Mouse (Mus musculus) cerebellum, adult 18-20 months (tissue): ENCODE measurements around the gene Gstm3.
"Not testable (repeated sequence)": the region's sequence is repeated elsewhere in the genome, so short reads cannot be mapped to it uniquely, and the experiment has no call there.

ENCODE experiments used
- DNase-seq, 2 experiments: peaks; one replicate each; pipeline ENCODE4 v3.0.0; 2021

The Gstm3 gene

GRCm38 (mm10) chr3:107968724-107969395 lies at the start of gene Gstm3:
Gstm3 (minus strand) TSS chr3:107969283.
- DNase-seq = no peak

- DNase-seq = no peak
Measured at GRCm38 (mm10) chr3:108018190-108018820, 49.2 kb upstream of the Gstm3 start.

- peak; percentile 88 to 91 for DNase-seq
Measured at GRCm38 (mm10) chr3:108017473-108018189, 48.5 kb upstream of the Gstm3 start, which contains the start of gene Gstm1. Gstm1 (minus strand) TSS chr3:108017973.

- DNase-seq = not testable (repeated sequence)
Measured at GRCm38 (mm10) chr3:108016468-108016867, 47.4 kb upstream of the Gstm3 start.

GRCm38 (mm10) chr3:108014974-108015346 lies 45.9 kb upstream of the Gstm3 start:
- no peak for DNase-seq

- no peak for DNase-seq
Measured at GRCm38 (mm10) chr3:108014098-108014973, 45.3 kb upstream of the Gstm3 start.

- peak in 1 of 2 experiments; percentile 10 for DNase-seq
Measured at GRCm38 (mm10) chr3:108013331-108013871, 44.3 kb upstream of the Gstm3 start.

- DNase-seq = no peak
Measured at GRCm38 (mm10) chr3:108011558-108011957, 42.5 kb upstream of the Gstm3 start.

- DNase-seq = no peak
Measured at GRCm38 (mm10) chr3:108010286-108010685, 41.2 kb upstream of the Gstm3 start.

- no peak for DNase-seq
Measured at GRCm38 (mm10) chr3:108002021-108002420, 32.9 kb upstream of the Gstm3 start.

GRCm38 (mm10) chr3:107999491-107999890 lies 30.4 kb upstream of the Gstm3 start:
- no peak for DNase-seq

GRCm38 (mm10) chr3:107998591-107998990 lies 29.5 kb upstream of the Gstm3 start:
- DNase-seq = no peak

- DNase-seq = no peak
Measured at GRCm38 (mm10) chr3:107996576-107996975, 27.5 kb upstream of the Gstm3 start.

- DNase-seq = not testable (repeated sequence)
Measured at GRCm38 (mm10) chr3:107995974-107996373, 26.9 kb upstream of the Gstm3 start.

- DNase-seq = no peak
Measured at GRCm38 (mm10) chr3:107986041-107986562, 17.0 kb upstream of the Gstm3 start, which contains the start of gene Gstm2. Gstm2 (minus strand) TSS chr3:107986453.

GRCm38 (mm10) chr3:107985141-107985540 lies 16.1 kb upstream of the Gstm3 start:
- DNase-seq = not testable (repeated sequence)

GRCm38 (mm10) chr3:107984471-107984870 lies 15.4 kb upstream of the Gstm3 start:
- no peak for DNase-seq

- no peak for DNase-seq
Measured at GRCm38 (mm10) chr3:107983771-107984170, 14.7 kb upstream of the Gstm3 start.

GRCm38 (mm10) chr3:107982726-107983125 lies 13.6 kb upstream of the Gstm3 start:
- no peak for DNase-seq

- DNase-seq = no peak
Measured at GRCm38 (mm10) chr3:107981261-107981660, 12.2 kb upstream of the Gstm3 start.

GRCm38 (mm10) chr3:107977691-107978090 lies 8.6 kb upstream of the Gstm3 start:
- DNase-seq = no peak

- no peak for DNase-seq
Measured at GRCm38 (mm10) chr3:107974237-107974636, 5.2 kb upstream of the Gstm3 start.
